Mouse (Mus musculus) G1E (cell line): ENCODE measurements at regions not wholly inside any gene's neighbourhood (a gene's known extent, or its start where the extent isn't known, plus 50 kb on each side); places are given as distances from the start of the nearest gene placed in this dataset.

Source experiments
- CTCF ChIP-seq: IDR thresholded peaks from 2 replicates; pipeline ENCODE4 v1.5.1; 2012; ENCODE audit warnings: low read depth, low read length, inconsistent platforms, mixed read lengths
- GATA1 ChIP-seq: IDR thresholded peaks from 2 replicates; pipeline ENCODE4 v1.6.1; 2012; ENCODE audit warnings: borderline replicate concordance, low read length, inconsistent platforms, mixed read lengths
- TAL1 ChIP-seq: conservative IDR thresholded peaks from 2 replicates; pipeline ENCODE4 v1.6.1; 2012; ENCODE audit warnings: low read depth, low read length, inconsistent platforms, mixed read lengths

- TF ChIP-seq CTCF = no peak
- no peak for TF ChIP-seq GATA1
- no peak for TF ChIP-seq TAL1
These were observed 816.0 kb upstream of the Lcorl start for GRCm38 (mm10) chr5:46673413-46673812.
